Mouse (Mus musculus): ENCODE results near the gene Mga. TPM values are rescaled to one million over a fixed set of nuclear protein-coding genes. Genes with fewer than 3 reads are reported as not detected.

Gene Mga
- total RNA-seq, 4 experiments from 2014 or later: 34.3 to 65.1 (median 55.9) TPM

Small RNA genes lying within 50 kb of the gene (microRNA-seq; reads per million reads assigned to microRNA genes)
- gene Mir7665: 0.70 to 0.84 reads per million in 2 experiments

Other genes with a start within 250 kb of the Mga start
- 10 to 100 TPM; 37.8 to 47.3 (median 43.0) TPM for gene Ndufaf1, start 234.4 kb upstream of the Mga start, total RNA-seq (2022)
- gene Rtf1, start 222.2 kb upstream of the Mga start, total RNA-seq (2022): 10 to 100 TPM; 27.3 to 33.0 (median 28.7) TPM
- gene Itpka, start 154.9 kb upstream of the Mga start, total RNA-seq (2022): 1 to 10 TPM; 1.5 to 2.0 (median 1.8) TPM
- 1 to 10 TPM in 3 of 4 experiments, under 1 TPM in 1; 0.78 to 2.3 (median 1.6) TPM for gene Ltk, start 136.8 kb upstream of the Mga start, total RNA-seq (2022)
- 10 to 100 TPM; 18.2 to 30.2 (median 22.7) TPM for gene Rpap1, start 109.7 kb upstream of the Mga start, total RNA-seq (2022)
- 1 to 10 TPM; 3.9 to 5.2 (median 4.4) TPM for gene Tyro3, start 99.5 kb upstream of the Mga start, total RNA-seq (2022)
- 10 to 100 TPM in 3 of 4 experiments, 1 to 10 TPM in 1; 9.1 to 22.4 (median 16.9) TPM for gene Mapkbp1, start 75.5 kb downstream of the Mga start, total RNA-seq (2022)
- gene Jmjd7, start 130.3 kb downstream of the Mga start, total RNA-seq (2022): 10 to 100 TPM in 2 of 4 experiments, 1 to 10 TPM in 2; 7.3 to 16.7 (median 10.8) TPM
- gene Gm28042, start 130.3 kb downstream of the Mga start, total RNA-seq (2022): 1 to 10 TPM in 2 of 4 experiments, under 1 TPM in 2; 0.78 to 1.6 (median 0.96) TPM
- gene Pla2g4b, start 136.2 kb downstream of the Mga start, total RNA-seq (2022): 1 to 10 TPM; 1.4 to 4.6 (median 3.8) TPM

Data from adrenal gland, adult 8-10 months (tissue).